Mouse (Mus musculus): ENCODE data around the gene Hc. TPM values are rescaled to one million over a fixed set of nuclear protein-coding genes. Genes with fewer than 3 reads are reported as not detected.

Hc gene
- total and polyA plus RNA-seq, 3 experiments = 0.74 to 1.2 (median 0.91) TPM

DNA sequence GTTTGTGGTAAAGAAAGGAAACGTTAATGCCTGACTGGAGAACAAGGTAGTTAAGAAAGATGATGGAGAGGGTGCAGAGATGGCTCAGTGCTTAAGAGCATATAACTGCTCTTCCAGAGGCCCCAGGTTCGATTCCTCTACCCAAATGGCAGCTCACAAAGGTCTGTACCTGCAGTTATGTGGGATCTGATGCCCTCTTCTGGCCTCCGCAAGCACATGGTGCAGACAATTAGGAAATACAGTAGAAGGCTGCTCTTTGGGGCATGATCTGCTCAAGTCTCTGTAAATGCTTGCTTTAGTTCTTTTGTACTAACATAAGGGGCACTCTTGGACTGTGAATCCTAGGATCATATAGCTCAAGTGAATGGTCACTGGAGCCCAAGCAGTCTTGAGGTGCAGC, 47.5 kb upstream of the Hc start (continued):
- TF ChIP-seq IRF4 (IDR thresholded peaks at IDR 0.05; ENCODE audit: low read depth, low read length) (0 out of 2 replicates have a peak, but pooled peaks have one; percentile 25), ZC3H11A (IDR thresholded peaks at IDR 0.05; ENCODE audit: low read depth, low read length) (peak; percentile 67), USF1 (IDR thresholded peaks at IDR 0.05; ENCODE audit: low read depth, low read length) (no peak), MXI1 (IDR thresholded peaks at IDR 0.05; ENCODE audit: low read depth, low read length) (no peak; the same call in 1 of the 2 replicates), SIN3A (IDR thresholded peaks at IDR 0.05; ENCODE audit: low read length) (no peak), CTCF (conservative IDR thresholded peaks at IDR 0.05 in 1 of 2, IDR thresholded peaks at IDR 0.05 in 1 of 2; ENCODE audit: low read depth in 2 of 2, low read length in 2 of 2) (peak; percentile 24 to 83; a peak in 3 of 4 replicates)

DNA sequence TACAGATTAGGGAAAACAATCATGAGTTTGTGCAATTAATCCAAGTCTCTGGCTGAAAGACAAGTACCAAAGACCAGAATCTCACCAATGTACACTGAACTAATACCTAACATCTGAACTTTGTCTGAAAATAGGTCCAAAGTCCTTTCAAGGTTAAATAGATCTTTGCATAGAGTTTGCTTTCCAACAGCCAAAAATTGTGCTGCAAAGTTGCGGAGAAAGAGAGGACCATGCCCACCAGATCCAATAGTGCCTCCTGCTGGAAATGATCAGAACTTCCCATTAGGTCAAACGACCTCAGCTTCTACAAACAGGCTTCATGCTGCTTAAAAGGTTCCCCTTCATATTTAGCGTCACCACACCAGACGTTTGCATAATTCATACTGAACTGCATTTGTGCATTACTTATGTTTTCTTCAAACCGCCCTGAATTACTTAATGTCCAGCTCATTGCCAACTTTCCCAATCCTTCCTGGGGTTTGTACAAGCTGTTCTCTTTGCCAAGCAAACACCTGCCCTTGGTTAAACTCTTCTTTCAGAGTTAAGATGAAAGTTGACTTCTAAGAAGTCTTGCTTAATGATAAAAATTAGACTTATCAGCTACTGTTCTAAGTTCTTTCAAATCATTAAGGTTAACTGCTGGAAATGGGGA, 46.9 kb upstream of the Hc start:
- no peaks in the 10 kb centered on the region for H3K27me3 ChIP-seq (replicated peaks)
- in situ Hi-C loops (cut with MboI; ENCODE audit: low pct_ligation_motif_present, low pct_unique_long_range_greater_than_20kb, low sequenced_read_pairs) (loop anchor here (5.0 to 25.0 kb wide), 3 partner anchors 56 to 321 kb away; partner anchors contain the start of genes Rabepk and Traf1), dilution Hi-C loops (cut with MboI; ENCODE audit: extremely low pct_ligation_motif_present, extremely low pct_unique_long_range_greater_than_20kb, low sequenced_read_pairs) (no loop called here)
- peaks cover 3 to 32% of the 10 kb centered on the region in 2 experiments for H3K4me1 ChIP-seq (ENCODE audit: control insufficient read depth in 1 of 2, insufficient read depth in 2 of 2)
- no peaks in the 10 kb centered on the region for H3K9me3 ChIP-seq (replicated peaks; ENCODE audit: low read length)
- peak; percentile 85 for DNase-seq (ENCODE audit: extremely low read depth)
- H3K4me3 ChIP-seq (replicated peaks in 1 of 3; ENCODE audit: low read depth in 2 of 3, low read length in 2 of 3, poor library complexity in 1 of 3) = peak overlapping the region in 2 of 3 experiments; percentile 51 to 66
- H3K4me2 ChIP-seq (ENCODE audit: insufficient read depth, low read depth, poor library complexity, severe bottlenecking) = peak overlapping the region; percentile 48
- H3K36me3 ChIP-seq (replicated peaks in 1 of 2; ENCODE audit: control insufficient read depth in 1 of 2, insufficient read depth in 1 of 2, low read length in 1 of 2) = peaks cover 0 to 11% of the 10 kb centered on the region in 2 experiments
- H3K79me2 ChIP-seq (replicated peaks; ENCODE audit: control insufficient read depth, extremely low read depth, insufficient read depth, poor library complexity, severe bottlenecking) = peaks cover 31% of the 10 kb centered on the region
- TF ChIP-seq GABPA (IDR thresholded peaks at IDR 0.05; ENCODE audit: insufficient replicate concordance, low read depth, low read length) (no peak), JUN (IDR thresholded peaks at IDR 0.05; ENCODE audit: insufficient read depth, low read depth, low read length) (no peak), CHD2 (IDR thresholded peaks at IDR 0.05; ENCODE audit: low read length) (no peak), ELF1 (IDR thresholded peaks at IDR 0.05; ENCODE audit: low read depth, low read length) (0 out of 2 replicates have a peak, but pooled peaks have one; percentile 22), IRF4 (IDR thresholded peaks at IDR 0.05; ENCODE audit: low read depth, low read length) (peak; percentile 46; the same call in 1 of the 2 replicates), CTCF (conservative IDR thresholded peaks at IDR 0.05 in 1 of 2, IDR thresholded peaks at IDR 0.05 in 1 of 2; ENCODE audit: low read depth in 2 of 2, low read length in 2 of 2) (peak; percentile 63 to 94), ZC3H11A (IDR thresholded peaks at IDR 0.05; ENCODE audit: low read depth, low read length) (peak; percentile 78), CHD1 (IDR thresholded peaks at IDR 0.05; ENCODE audit: low read depth, low read length) (no peak), RCOR1 (conservative IDR thresholded peaks at IDR 0.05; ENCODE audit: low read depth, low read length) (0 out of 2 replicates have a peak, but pooled peaks have one; percentile 20), KAT2A (IDR thresholded peaks at IDR 0.05; ENCODE audit: insufficient replicate concordance, low read length) (no peak), EP300 (IDR thresholded peaks at IDR 0.05; ENCODE audit: low read length) (0 out of 2 replicates have a peak, but pooled peaks have one; percentile 17), ZMIZ1 (IDR thresholded peaks at IDR 0.05; ENCODE audit: low read depth, low read length) (no peak), JUND (conservative IDR thresholded peaks at IDR 0.05; ENCODE audit: low read depth, low read length) (0 out of 2 replicates have a peak, but pooled peaks have one; percentile 21), E2F4 (IDR thresholded peaks at IDR 0.05; ENCODE audit: insufficient replicate concordance, low read depth, low read length) (0 out of 2 replicates have a peak, but pooled peaks have one; percentile 46), ETS1 (conservative IDR thresholded peaks at IDR 0.05; ENCODE audit: low read depth, low read length) (no peak), MAX (IDR thresholded peaks at IDR 0.05; ENCODE audit: low read length) (peak; percentile 60; the same call in 1 of the 2 replicates), RAD21 (IDR thresholded peaks at IDR 0.05; ENCODE audit: low read depth, low read length) (peak; percentile 87), TBP (conservative IDR thresholded peaks at IDR 0.05; ENCODE audit: low read depth, low read length) (no peak), MAZ (IDR thresholded peaks at IDR 0.05; ENCODE audit: low read depth, low read length) (no peak), MAFK (IDR thresholded peaks at IDR 0.05; ENCODE audit: insufficient replicate concordance, low read length) (0 out of 2 replicates have a peak, but pooled peaks have one; percentile 30), MYC (IDR thresholded peaks at IDR 0.05; ENCODE audit: low read depth, low read length) (peak; percentile 75), MEF2A (IDR thresholded peaks at IDR 0.05; ENCODE audit: borderline replicate concordance, low read depth, low read length) (no peak), NRF1 (IDR thresholded peaks at IDR 0.05; ENCODE audit: low read depth, low read length) (no peak), USF2 (conservative IDR thresholded peaks at IDR 0.05; ENCODE audit: low read depth, low read length) (no peak), SIN3A (IDR thresholded peaks at IDR 0.05; ENCODE audit: low read length) (no peak; the same call in 1 of the 2 replicates), POLR2AphosphoS2 (IDR thresholded peaks at IDR 0.05; ENCODE audit: low read depth, low read length) (no peak), HCFC1 (IDR thresholded peaks at IDR 0.05; ENCODE audit: low read depth, low read length) (no peak), SMC3 (IDR thresholded peaks at IDR 0.05; ENCODE audit: low read depth, low read length) (peak; percentile 91)
- peak overlapping the region; percentile 36; the same call in 1 of the 2 replicates for H3K9ac ChIP-seq (ENCODE audit: insufficient read depth, low read depth)
- no peak overlapping the region for H3K27ac ChIP-seq (ENCODE audit: insufficient read depth, low read depth)
